Mouse (Mus musculus): ENCODE results near the gene Tecpr1.

DNA sequence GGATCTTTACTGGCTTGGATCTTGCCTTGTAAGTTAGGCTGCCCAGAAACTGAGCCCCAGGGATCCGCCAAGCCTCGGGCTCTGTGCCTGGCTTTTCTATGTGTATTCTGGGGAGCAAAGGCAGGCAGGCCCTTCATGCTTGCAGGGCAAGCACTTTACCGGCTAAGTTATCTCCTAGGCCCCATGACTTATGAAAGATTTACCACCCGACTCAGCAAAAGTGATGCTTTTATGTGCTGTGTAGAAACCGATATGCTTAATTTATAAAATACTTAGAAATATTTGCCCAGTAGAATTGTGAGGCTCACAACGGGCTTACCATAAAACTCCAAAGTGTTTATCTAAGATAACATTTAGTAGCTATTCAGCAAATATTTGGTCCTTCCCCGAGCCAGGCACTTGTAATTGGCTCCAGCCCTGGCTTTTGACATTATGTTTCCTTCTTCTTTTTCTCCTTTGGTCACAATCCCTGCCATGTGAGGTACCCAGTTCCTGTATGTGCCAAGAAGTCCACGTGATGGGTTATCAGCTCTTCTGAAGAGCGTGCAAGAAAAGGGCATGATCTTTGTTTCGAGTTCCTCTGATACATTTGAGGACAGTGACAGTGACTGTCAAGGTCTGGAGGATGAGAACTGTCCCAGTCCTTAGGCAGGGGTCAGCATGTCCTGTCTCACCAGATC, 24.6 kb upstream of the Tecpr1 start:
- no peak for TF ChIP-seq POLR2A (IDR thresholded peaks at IDR 0.05; ENCODE audit: borderline replicate concordance, extremely low read depth, insufficient read depth, insufficient read length, poor library complexity, severe bottlenecking)
- TF ChIP-seq CTCF (IDR thresholded peaks at IDR 0.05; ENCODE audit: borderline replicate concordance, extremely low read depth, insufficient read depth, insufficient read length) = no peak

Data from brain, embryonic 14.5 days (tissue).